ENCODE assay signal across 8 mouse cellular contexts in the genomic region with DNA sequence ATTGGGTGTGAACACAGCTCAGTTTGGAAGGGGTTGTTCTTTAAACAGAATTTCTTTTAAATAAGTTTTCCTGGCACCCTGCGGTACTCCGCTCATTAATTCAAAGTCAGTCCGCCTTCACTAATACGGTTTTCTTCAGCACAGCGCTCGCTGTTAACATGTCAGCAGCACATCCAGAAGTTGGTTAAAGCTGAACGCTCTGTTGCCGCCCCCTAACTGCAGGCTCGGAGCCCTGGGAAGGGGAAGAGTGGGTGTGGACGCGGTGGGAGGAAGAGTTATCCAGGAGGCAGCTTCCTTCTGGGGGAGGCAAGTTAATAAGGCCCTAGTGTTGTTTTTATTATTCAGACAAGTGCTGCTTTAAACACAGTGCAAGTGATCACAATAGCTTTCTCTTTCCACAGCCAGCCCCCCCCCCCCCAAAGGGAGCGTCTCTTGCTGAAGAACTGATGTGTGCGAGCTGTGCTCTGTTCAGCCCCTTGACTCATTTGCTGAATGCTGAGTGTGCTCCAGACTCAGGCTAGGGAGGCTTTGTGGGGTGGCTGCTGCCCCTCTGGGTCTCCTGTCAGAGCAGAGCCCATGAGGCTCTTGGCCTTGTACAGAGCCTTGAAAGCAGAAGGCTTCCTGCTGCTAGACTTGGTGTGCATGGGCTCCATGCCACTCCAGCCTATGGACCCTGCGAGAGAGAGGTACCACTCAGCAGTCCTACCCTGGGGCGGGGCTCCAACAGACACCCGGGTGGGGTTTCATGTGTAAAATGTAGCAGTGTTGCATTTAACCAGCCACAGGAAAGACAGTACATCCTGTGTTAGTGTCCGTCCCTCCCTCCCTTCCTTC. TPM values are rescaled to one million over a fixed set of nuclear protein-coding genes. Genes with fewer than 3 reads are reported as not detected.
A peak's percentile ranks its signal among the peaks of the same experiment; 100 is the strongest.
DNase-seq lines count a peak whose midpoint lies in the region; ATAC-seq lines count a peak whose summit lies in the region.

No protein-coding gene starts in this region.

- ATAC-seq in intestine, embryonic 16.5 days: 0 out of 2 replicates have a peak, but pooled peaks have one; percentile 18
- no peak; the same call in 1 of the 2 replicates for ATAC-seq in stomach, embryonic 15.5 days (ENCODE audit: insufficient read depth, low FRiP score, low read depth)
- no peak for ATAC-seq in cerebellum, adult (ENCODE audit: insufficient number of reproducible peaks, low FRiP score, low TSS enrichment)

- WGBS in intestine, embryonic 16.5 days: 37% methylated on average over 17 of the region's 17 CpGs
- 36% methylated on average over 17 of the region's 17 CpGs for WGBS in stomach, embryonic 15.5 days

- peak; percentile 51 for DNase-seq in adrenal gland, adult 2 months
- no peak for DNase-seq in adrenal gland, postnatal 4 days (ENCODE audit: low spot score in 2 of 2)
- peak; percentile 61 for DNase-seq in lung, postnatal 10 days
- no peak for DNase-seq in lung, postnatal 14 days
- DNase-seq in spleen, adult 12 weeks (ENCODE audit: low spot score): no peak

- H3K9ac ChIP-seq in intestine, embryonic 16.5 days (ENCODE audit: low read depth, low read length): no peak overlapping the region
- no peak overlapping the region for H3K9ac ChIP-seq in stomach, embryonic 15.5 days

- peaks cover 32% of the 10 kb centered on the region for H3K4me1 ChIP-seq in intestine, embryonic 16.5 days (ENCODE audit: control insufficient read depth, insufficient read depth, low read length)
- peaks cover 32% of the 10 kb centered on the region for H3K4me1 ChIP-seq in stomach, embryonic 15.5 days

- H3K4me3 ChIP-seq in intestine, embryonic 16.5 days (ENCODE audit: low read length): no peak overlapping the region
- no peak overlapping the region for H3K4me3 ChIP-seq in stomach, embryonic 15.5 days (replicated peaks)

- no peaks in the 10 kb centered on the region; the same call in 1 of the 2 replicates for H3K36me3 ChIP-seq in intestine, embryonic 16.5 days (ENCODE audit: control insufficient read depth, insufficient read depth, low read length)
- H3K36me3 ChIP-seq in stomach, embryonic 15.5 days: peaks cover 10% of the 10 kb centered on the region; the same call in 1 of the 2 replicates

- H3K27ac ChIP-seq in intestine, embryonic 16.5 days (ENCODE audit: low read length): peak overlapping the region; percentile 62
- peak overlapping the region; percentile 81 for H3K27ac ChIP-seq in stomach, embryonic 15.5 days

- no peaks in the 10 kb centered on the region for H3K9me3 ChIP-seq in intestine, embryonic 16.5 days (ENCODE audit: control insufficient read depth, low read length)
- no peaks in the 10 kb centered on the region for H3K9me3 ChIP-seq in stomach, embryonic 15.5 days

- no peak overlapping the region for H3K4me2 ChIP-seq in intestine, embryonic 16.5 days (ENCODE audit: low read depth, low read length)
- H3K4me2 ChIP-seq in stomach, embryonic 15.5 days: peak overlapping the region; percentile 17; the same call in 1 of the 2 replicates

- no peaks in the 10 kb centered on the region for H3K27me3 ChIP-seq in intestine, embryonic 16.5 days (replicated peaks; ENCODE audit: control insufficient read depth, insufficient read depth, low read length)
- H3K27me3 ChIP-seq in stomach, embryonic 15.5 days (replicated peaks): no peaks in the 10 kb centered on the region

RNA-seq across cellular contexts. Expression of a gene that starts 20.7 kb away (rescaled TPM):
- total RNA-seq in adrenal gland, adult 2 months (2021): 100 to 1,000 TPM; 117 to 175 TPM
- 140 and 161 TPM in 2 replicates for polyA plus RNA-seq in adrenal gland, adult 2 months (2012; rRNA removed)
- total RNA-seq in adrenal gland, postnatal 4 days (2021): 100 to 1,000 TPM; 171 to 174 TPM
- polyA plus RNA-seq in intestine, embryonic 16.5 days (2015; fragmentation: Nextera tagmentation; extraction: Ambion mirVana): 28.5 and 29.5 TPM in 2 replicates
- 48.0 and 49.5 TPM in 2 replicates for polyA plus RNA-seq in stomach, embryonic 15.5 days (2015; fragmentation: Nextera tagmentation; extraction: Ambion mirVana)

Comparison
In these comparisons a context has a peak if more than half of its experiments do, and no peak if none do; other contexts are left out.
1. DNase-seq: peak in adrenal gland, adult 2 months (single experiment) and lung, postnatal 10 days (single experiment); none in adrenal gland, postnatal 4 days (0 of 2), lung, postnatal 14 days (single experiment) and spleen, adult 12 weeks (single experiment).